In the genomic region with DNA sequence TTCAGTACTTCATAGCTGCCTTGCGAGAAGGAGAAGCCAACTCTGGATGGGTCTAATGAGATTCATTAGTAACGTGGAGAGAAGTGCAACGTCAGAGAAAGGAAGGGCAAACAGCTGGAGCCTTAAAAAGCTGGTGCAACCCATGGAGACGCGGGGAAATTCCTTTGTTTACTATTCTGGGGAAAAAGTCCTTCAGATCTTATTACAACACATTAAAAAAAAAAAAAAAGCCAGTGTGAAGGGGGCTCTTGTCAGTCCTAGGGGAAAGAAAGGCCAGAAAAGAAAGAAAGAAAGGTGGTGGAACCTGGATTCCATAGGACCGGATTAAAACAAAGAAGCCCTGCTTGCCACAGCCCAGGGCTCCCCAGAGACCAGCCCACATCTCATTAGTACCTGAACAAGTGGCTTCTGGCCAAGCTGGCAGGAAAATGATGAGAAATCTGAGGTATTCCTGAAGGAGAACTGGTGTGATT, we compare ENCODE assay signal across 8 mouse cellular contexts. TPM values are rescaled to one million over a fixed set of nuclear protein-coding genes. Genes with fewer than 3 reads are reported as not detected.
DNase-seq lines count a peak whose midpoint lies in the region; ATAC-seq lines count a peak whose summit lies in the region.

No protein-coding gene starts in this region.

- H3K27me3 ChIP-seq in heart, embryonic 13.5 days (replicated peaks), result no peaks in the 10 kb centered on the region
- no peaks in the 10 kb centered on the region for H3K27me3 ChIP-seq in hindbrain, embryonic 15.5 days
- no peaks in the 10 kb centered on the region for H3K27me3 ChIP-seq in midbrain, embryonic 14.5 days (ENCODE audit: control insufficient read depth, insufficient read depth, low read length)

- 0 out of 2 replicates have a peak, but pooled peaks cover 7% of the 10 kb centered on the region for H3K4me1 ChIP-seq in heart, embryonic 13.5 days
- H3K4me1 ChIP-seq in hindbrain, embryonic 15.5 days (replicated peaks), result peaks cover 15% of the 10 kb centered on the region
- peaks cover 13% of the 10 kb centered on the region for H3K4me1 ChIP-seq in midbrain, embryonic 14.5 days (ENCODE audit: control insufficient read depth, insufficient read depth, low read length)

- ATAC-seq in heart, embryonic 13.5 days (ENCODE audit: extremely low read depth, insufficient number of reproducible peaks, low FRiP score, low TSS enrichment), result no peak
- peak; percentile 59; the same call in 1 of the 2 replicates for ATAC-seq in hindbrain, embryonic 15.5 days (ENCODE audit: low FRiP score, low read depth)
- peak; percentile 67; the same call in 1 of the 2 replicates for ATAC-seq in midbrain, embryonic 14.5 days (ENCODE audit: low FRiP score, low TSS enrichment)

- WGBS in heart, embryonic 13.5 days, result 21% methylated on average over 6 of the region's 6 CpGs
- WGBS in hindbrain, embryonic 15.5 days, result under 1% methylated on average over 6 of the region's 6 CpGs
- 2% methylated on average over 6 of the region's 6 CpGs for WGBS in midbrain, embryonic 14.5 days

- no peaks in the 10 kb centered on the region for H3K9me3 ChIP-seq in heart, embryonic 13.5 days
- H3K9me3 ChIP-seq in hindbrain, embryonic 15.5 days, result no peaks in the 10 kb centered on the region
- no peaks in the 10 kb centered on the region for H3K9me3 ChIP-seq in midbrain, embryonic 14.5 days (ENCODE audit: control insufficient read depth, low read length)

- H3K4me2 ChIP-seq in heart, embryonic 13.5 days, result peak overlapping the region; percentile 5; the same call in 1 of the 2 replicates
- peak overlapping the region; percentile 29 for H3K4me2 ChIP-seq in hindbrain, embryonic 15.5 days
- peak overlapping the region; percentile 32 for H3K4me2 ChIP-seq in midbrain, embryonic 14.5 days (ENCODE audit: low read length)

- no peaks in the 10 kb centered on the region for H3K36me3 ChIP-seq in heart, embryonic 13.5 days
- no peaks in the 10 kb centered on the region for H3K36me3 ChIP-seq in hindbrain, embryonic 15.5 days
- no peaks in the 10 kb centered on the region for H3K36me3 ChIP-seq in midbrain, embryonic 14.5 days (ENCODE audit: control insufficient read depth, insufficient read depth, low read length)

- DNase-seq in heart, adult 8-10 months (ENCODE audit: low spot score), result no peak
- peak; percentile 15 for DNase-seq in embryo, embryonic 9.5 days (ENCODE audit: extremely low spot score)
- peak; percentile 86 for DNase-seq in midbrain, embryonic 14.5 days
- no peak for DNase-seq in gastrocnemius, postnatal 10 days
- no peak for DNase-seq in adipocyte (ENCODE audit: low spot score)
- no peak for DNase-seq in cerebellum, adult 8-10 months

- H3K4me3 ChIP-seq in heart, embryonic 13.5 days, result no peak overlapping the region
- no peak overlapping the region for H3K4me3 ChIP-seq in hindbrain, embryonic 15.5 days
- no peak overlapping the region for H3K4me3 ChIP-seq in midbrain, embryonic 14.5 days (replicated peaks; ENCODE audit: low read depth, low read length)

- no peak overlapping the region for H3K9ac ChIP-seq in heart, embryonic 13.5 days
- H3K9ac ChIP-seq in hindbrain, embryonic 15.5 days, result no peak overlapping the region
- H3K9ac ChIP-seq in midbrain, embryonic 14.5 days (replicated peaks; ENCODE audit: low read length), result no peak overlapping the region

- H3K27ac ChIP-seq in heart, embryonic 13.5 days (replicated peaks), result no peak overlapping the region
- H3K27ac ChIP-seq in hindbrain, embryonic 15.5 days (replicated peaks), result peak overlapping the region; percentile 71
- H3K27ac ChIP-seq in midbrain, embryonic 14.5 days (replicated peaks; ENCODE audit: low read depth, low read length), result peak overlapping the region; percentile 81

RNA-seq across cellular contexts. Expression of gene Cd24a, which starts 41.0 kb away (rescaled TPM):
- polyA plus RNA-seq in heart, embryonic 13.5 days (2015; fragmentation: Nextera tagmentation; extraction: Ambion mirVana), result 98.7 and 108 TPM in 2 replicates
- total RNA-seq in heart, adult 8-10 months (2022), result 10 to 100 TPM in 1 of 4 experiments, 1 to 10 TPM in 3; 2.2 to 12.2 (median 3.4) TPM
- polyA plus RNA-seq in hindbrain, embryonic 15.5 days (2015; fragmentation: Nextera tagmentation; extraction: Ambion mirVana), result 685 and 698 TPM in 2 replicates
- 1,113 and 1,163 TPM in 2 replicates for polyA plus RNA-seq in midbrain, embryonic 14.5 days (2014; fragmentation: Nextera tagmentation; extraction: Ambion mirVana)
- total RNA-seq in gastrocnemius, postnatal 10 days (2021), result 10 to 100 TPM; 40.0 to 67.0 TPM

Comparison
In these comparisons a context has a peak if more than half of its experiments do, and no peak if none do; other contexts are left out.
1. DNase-seq: peak in embryo, embryonic 9.5 days (single experiment) and midbrain, embryonic 14.5 days (single experiment); none in heart, adult 8-10 months (single experiment), gastrocnemius, postnatal 10 days (single experiment), adipocyte (single experiment) and cerebellum, adult 8-10 months (single experiment).
2. Peak in every context shown above with its lines, with median percentiles within 50 percentile points of each other: H3K4me2 ChIP-seq.